Mouse (Mus musculus) heart, postnatal 10 days (tissue): ENCODE results near the gene Fgfr2. TPM values are rescaled to one million over a fixed set of nuclear protein-coding genes. Genes with fewer than 3 reads are reported as not detected.
A peak's percentile ranks its signal among the peaks of the same experiment; 100 is the strongest.

Source experiments
- DNase-seq, 2 experiments: peaks; one replicate each; pipeline ENCODE4 v3.0.0; 2021
- intact Hi-C: fragments of 180-260 bp; cut with DNase I; formaldehyde crosslinking; loops from one replicate; pipeline ENCODE4 v1.15.1; 2025
- total RNA-seq, 2 experiments: library from RNA; stranded (reverse); gene quantifications; 2 replicates each; pipeline ENCODE4 v1.2.3; 2021

Fgfr2 gene
- total RNA-seq, 2 experiments from 2014 or later: 6.2 to 6.3 TPM

- DNase-seq: peak; percentile 51 to 55
- intact Hi-C loops: no loop called here
These were observed 374.9 kb downstream of the Fgfr2 start for GRCm38 (mm10) chr7:132748076-132748769.

- no peak for DNase-seq
- intact Hi-C loops: no loop called here
These were observed 376.1 kb downstream of the Fgfr2 start for GRCm38 (mm10) chr7:132747096-132747495.

GRCm38 (mm10) chr7:132742912-132743311, 380.2 kb downstream of the Fgfr2 start:
- intact Hi-C loops: no loop called here

GRCm38 (mm10) chr7:132739829-132740228, 383.3 kb downstream of the Fgfr2 start:
- DNase-seq: no peak
- intact Hi-C loops: no loop called here

More at GRCm38 (mm10) chr7:132742912-132743311, 380.2 kb downstream of the Fgfr2 start:
- no peak for DNase-seq

- DNase-seq: no peak
- intact Hi-C loops: no loop called here
These were observed 384.3 kb downstream of the Fgfr2 start for GRCm38 (mm10) chr7:132738844-132739243.

GRCm38 (mm10) chr7:132736099-132736862, 386.9 kb downstream of the Fgfr2 start:
- intact Hi-C loops: loop anchor here (2.0 kb wide), 1 partner anchor 79 kb away; no protein-coding TSS in a partner anchor
- DNase-seq: peak; percentile 73 to 76

- intact Hi-C loops: loop anchor here (1.0 kb wide), 1 partner anchor 76 kb away; no protein-coding TSS in a partner anchor
These were observed 388.0 kb downstream of the Fgfr2 start for GRCm38 (mm10) chr7:132735145-132735544.

GRCm38 (mm10) chr7:132734222-132734621, 388.9 kb downstream of the Fgfr2 start:
- intact Hi-C loops: no loop called here

More at GRCm38 (mm10) chr7:132735145-132735544, 388.0 kb downstream of the Fgfr2 start:
- peak in 1 of 2 experiments; percentile 75 for DNase-seq

GRCm38 (mm10) chr7:132733521-132733920, 389.6 kb downstream of the Fgfr2 start:
- intact Hi-C loops: no loop called here
- DNase-seq: no peak

More at GRCm38 (mm10) chr7:132734222-132734621, 388.9 kb downstream of the Fgfr2 start:
- no peak for DNase-seq

GRCm38 (mm10) chr7:132732136-132732789, 390.9 kb downstream of the Fgfr2 start:
- DNase-seq: no peak
- intact Hi-C loops: no loop called here

- intact Hi-C loops: no loop called here
- DNase-seq: no peak
These were observed 391.6 kb downstream of the Fgfr2 start for GRCm38 (mm10) chr7:132731558-132731957.

- DNase-seq: no peak
- intact Hi-C loops: no loop called here
These were observed 392.6 kb downstream of the Fgfr2 start for GRCm38 (mm10) chr7:132730510-132730909.

GRCm38 (mm10) chr7:132729093-132729831, 393.9 kb downstream of the Fgfr2 start:
- intact Hi-C loops: no loop called here
- no peak for DNase-seq

GRCm38 (mm10) chr7:132726106-132726861, 396.9 kb downstream of the Fgfr2 start:
- DNase-seq: no peak

GRCm38 (mm10) chr7:132724501-132725062, 398.6 kb downstream of the Fgfr2 start:
- intact Hi-C loops: no loop called here
- no peak for DNase-seq

More at GRCm38 (mm10) chr7:132726106-132726861, 396.9 kb downstream of the Fgfr2 start:
- intact Hi-C loops: no loop called here

GRCm38 (mm10) chr7:132723906-132724305, 399.2 kb downstream of the Fgfr2 start:
- intact Hi-C loops: no loop called here
- peak; percentile 90 to 94 for DNase-seq

GRCm38 (mm10) chr7:132722401-132723370, 400.5 kb downstream of the Fgfr2 start:
- peak in 1 of 2 experiments; percentile 66 for DNase-seq
- intact Hi-C loops: no loop called here

GRCm38 (mm10) chr7:132720562-132720961, 402.6 kb downstream of the Fgfr2 start:
- intact Hi-C loops: no loop called here
- no peak for DNase-seq
